Mouse (Mus musculus) hindlimb bud, embryonic 11.5 days (tissue): Measurements from ENCODE around the gene Slc22a20.

Experiments used
- DNase-seq: peaks from one replicate; pipeline ENCODE4 v3.0.0-alpha.2; 2012; ENCODE audit warnings: low read depth, low spot score; ENCODE audit errors: extremely low spot score

Gene Slc22a20

GRCm38 (mm10) chr19:5990033-5990432, 4.1 kb upstream of the Slc22a20 start:
- no peak for DNase-seq

- DNase-seq = no peak
Measured at GRCm38 (mm10) chr19:5989585-5989984, 3.6 kb upstream of the Slc22a20 start.

GRCm38 (mm10) chr19:5988815-5989452, 3.0 kb upstream of the Slc22a20 start:
- no peak for DNase-seq

- no peak for DNase-seq
Measured at GRCm38 (mm10) chr19:5988027-5988814, 2.3 kb upstream of the Slc22a20 start.

GRCm38 (mm10) chr19:5980477-5980876, 5.5 kb downstream of the Slc22a20 start:
- no peak for DNase-seq

GRCm38 (mm10) chr19:5977717-5978116, 8.2 kb downstream of the Slc22a20 start:
- no peak for DNase-seq

GRCm38 (mm10) chr19:5975676-5976075, 10.3 kb downstream of the Slc22a20 start:
- no peak for DNase-seq

- no peak for DNase-seq
Measured at GRCm38 (mm10) chr19:5975112-5975511, 10.8 kb downstream of the Slc22a20 start.

GRCm38 (mm10) chr19:5967664-5968063, 18.3 kb downstream of the Slc22a20 start:
- DNase-seq = no peak

- DNase-seq = no peak
Measured at GRCm38 (mm10) chr19:5966786-5967185, 19.2 kb downstream of the Slc22a20 start.

- DNase-seq = no peak
Measured at GRCm38 (mm10) chr19:5965910-5966309, 20.0 kb downstream of the Slc22a20 start.

- peak; percentile 62 for DNase-seq
Measured at GRCm38 (mm10) chr19:5965280-5965679, 20.7 kb downstream of the Slc22a20 start.

- DNase-seq = no peak
Measured at GRCm38 (mm10) chr19:5964804-5965203, 21.1 kb downstream of the Slc22a20 start.

- DNase-seq = peak; percentile 81
Measured at GRCm38 (mm10) chr19:5963883-5964562, 21.9 kb downstream of the Slc22a20 start, which contains the start of gene Pola2. Gene Pola2 (minus strand): TSS chr19:5964202.

- DNase-seq = no peak
Measured at GRCm38 (mm10) chr19:5962651-5963050, 23.3 kb downstream of the Slc22a20 start.

GRCm38 (mm10) chr19:5957371-5957770, 28.6 kb downstream of the Slc22a20 start:
- no peak for DNase-seq

GRCm38 (mm10) chr19:5956685-5957084, 29.3 kb downstream of the Slc22a20 start:
- peak; percentile 63 for DNase-seq

- no peak for DNase-seq
Measured at GRCm38 (mm10) chr19:5955704-5956670, 30.0 kb downstream of the Slc22a20 start.

GRCm38 (mm10) chr19:5954936-5955335, 31.0 kb downstream of the Slc22a20 start:
- no peak for DNase-seq

GRCm38 (mm10) chr19:5954031-5954710, 31.8 kb downstream of the Slc22a20 start:
- no peak for DNase-seq
